ENCODE assay signal across 13 mouse cellular contexts in the genomic region with DNA sequence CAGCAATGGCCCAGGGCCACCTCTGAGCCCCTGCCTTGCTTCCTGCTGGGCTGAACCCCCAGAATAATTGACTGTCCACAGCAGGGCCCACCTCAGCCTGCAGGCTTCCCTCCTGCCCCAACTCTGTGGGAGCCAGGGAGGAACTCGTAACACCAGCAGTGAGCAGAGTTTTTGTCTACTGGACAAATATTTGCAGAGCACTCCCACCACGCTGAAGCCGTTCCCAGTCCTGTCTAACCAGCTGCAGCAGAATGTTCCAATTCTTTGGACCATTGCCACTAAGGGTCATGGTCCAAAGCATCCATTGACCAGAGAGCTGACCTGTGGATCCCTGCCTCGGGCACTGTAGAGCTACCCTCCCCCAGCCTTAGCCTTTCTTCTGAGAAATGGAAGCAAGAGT. TPM values are rescaled to one million over a fixed set of nuclear protein-coding genes. Genes with fewer than 3 reads are reported as not detected.
DNase-seq lines count a peak whose midpoint lies in the region; ATAC-seq and TF ChIP-seq lines count a peak whose summit lies in the region.
"Had no signal": no experiment of that assay in that cellular context is flagged by ENCODE, and none has a peak within 500 bp of the region (broad histone marks: within the 10 kb centered on the region; RNA-seq: fewer than 3 reads in every experiment).

No protein-coding gene starts in this region.

- peak; percentile 38 for DNase-seq in lung, adult 2 months
- DNase-seq in testis, postnatal 14 days (ENCODE audit: low spot score), result peak; percentile 72
- no peak for DNase-seq in left cerebral cortex, adult 11 months (ENCODE audit: low spot score)
- DNase-seq: forebrain, postnatal 0 days; thymus, adult 18-20 months had no signal

- 0 out of 2 replicates have a peak, but pooled peaks cover 4% of the 10 kb centered on the region for H3K36me3 ChIP-seq in neural tube, embryonic 13.5 days
- no peaks in the 10 kb centered on the region; the same call in 1 of the 2 replicates for H3K36me3 ChIP-seq in neural tube, embryonic 15.5 days
- no peaks in the 10 kb centered on the region; the same call in 1 of the 2 replicates for H3K36me3 ChIP-seq in kidney, embryonic 14.5 days (ENCODE audit: control insufficient read depth, insufficient read depth, low read length)
- H3K36me3 ChIP-seq in intestine, postnatal 0 days (ENCODE audit: control insufficient read depth, insufficient read depth), result peaks cover 5% of the 10 kb centered on the region; the same call in 1 of the 2 replicates
- H3K36me3 ChIP-seq: neural tube, embryonic 12.5 days had no signal

- 0 out of 2 replicates have a peak overlapping the region, but pooled peaks have one; percentile 2 for H3K27ac ChIP-seq in neural tube, embryonic 13.5 days (replicated peaks)
- no peak overlapping the region for H3K27ac ChIP-seq in neural tube, embryonic 15.5 days (replicated peaks)
- H3K27ac ChIP-seq in kidney, embryonic 14.5 days (ENCODE audit: low read depth, low read length), result peak overlapping the region; percentile 81; the same call in 1 of the 2 replicates
- no peak overlapping the region for H3K27ac ChIP-seq in intestine, postnatal 0 days (ENCODE audit: low read depth, low read length)
- H3K27ac ChIP-seq: hindbrain, embryonic 14.5 days; limb, embryonic 15.5 days; neural tube, embryonic 12.5 days had no signal

- no peak overlapping the region for H3K9ac ChIP-seq in neural tube, embryonic 13.5 days
- H3K9ac ChIP-seq in neural tube, embryonic 15.5 days (replicated peaks), result no peak overlapping the region
- peak overlapping the region; percentile 18; the same call in 1 of the 2 replicates for H3K9ac ChIP-seq in kidney, embryonic 14.5 days (ENCODE audit: low read depth, low read length)
- H3K9ac ChIP-seq in intestine, postnatal 0 days (ENCODE audit: low read depth, low read length), result no peak overlapping the region
- H3K9ac ChIP-seq: forebrain, postnatal 0 days; hindbrain, embryonic 14.5 days; limb, embryonic 15.5 days; neural tube, embryonic 12.5 days had no signal

- no peak for ATAC-seq in neural tube, embryonic 13.5 days (ENCODE audit: low read depth)
- no peak for ATAC-seq in neural tube, embryonic 15.5 days (ENCODE audit: low FRiP score)
- peak; percentile 65; the same call in 1 of the 2 replicates for ATAC-seq in kidney, embryonic 14.5 days (ENCODE audit: low FRiP score, low TSS enrichment)
- ATAC-seq in CD4-positive, CD25-positive, alpha-beta regulatory T cell, adult 4 months, result no peak
- no peak for ATAC-seq in intestine, postnatal 0 days
- ATAC-seq: forebrain, postnatal 0 days had no signal

- no peak overlapping the region for H3K4me3 ChIP-seq in neural tube, embryonic 13.5 days
- H3K4me3 ChIP-seq in neural tube, embryonic 15.5 days (replicated peaks), result no peak overlapping the region
- H3K4me3 ChIP-seq in kidney, embryonic 14.5 days (ENCODE audit: low read length), result no peak overlapping the region
- H3K4me3 ChIP-seq in lung, adult 2 months (replicated peaks; ENCODE audit: extremely low read depth, low read depth, low read length), result no peak overlapping the region
- H3K4me3 ChIP-seq in intestine, postnatal 0 days (ENCODE audit: low read depth, low read length), result no peak overlapping the region
- H3K4me3 ChIP-seq: limb, embryonic 15.5 days; neural tube, embryonic 12.5 days had no signal

- no peaks in the 10 kb centered on the region; the same call in 1 of the 2 replicates for H3K4me1 ChIP-seq in neural tube, embryonic 13.5 days (replicated peaks)
- H3K4me1 ChIP-seq in neural tube, embryonic 15.5 days, result peaks cover 7% of the 10 kb centered on the region
- H3K4me1 ChIP-seq in kidney, embryonic 14.5 days (ENCODE audit: control insufficient read depth, insufficient read depth, low read length), result peaks cover 7% of the 10 kb centered on the region; the same call in 1 of the 2 replicates
- peaks cover 2% of the 10 kb centered on the region; the same call in 1 of the 2 replicates for H3K4me1 ChIP-seq in lung, adult 2 months (ENCODE audit: control insufficient read depth, insufficient read depth, low read length)
- H3K4me1 ChIP-seq in intestine, postnatal 0 days (replicated peaks; ENCODE audit: control insufficient read depth, insufficient read depth, low read length), result no peaks in the 10 kb centered on the region
- H3K4me1 ChIP-seq: limb, embryonic 15.5 days; neural tube, embryonic 12.5 days had no signal

- no peaks in the 10 kb centered on the region for H3K9me3 ChIP-seq in neural tube, embryonic 13.5 days
- no peaks in the 10 kb centered on the region for H3K9me3 ChIP-seq in neural tube, embryonic 15.5 days (replicated peaks)
- H3K9me3 ChIP-seq in kidney, embryonic 14.5 days (ENCODE audit: control insufficient read depth, low read length), result no peaks in the 10 kb centered on the region
- H3K9me3 ChIP-seq in intestine, postnatal 0 days (ENCODE audit: control insufficient read depth), result no peaks in the 10 kb centered on the region
- H3K9me3 ChIP-seq: limb, embryonic 15.5 days; neural tube, embryonic 12.5 days had no signal

- H3K4me2 ChIP-seq in neural tube, embryonic 13.5 days, result no peak overlapping the region
- H3K4me2 ChIP-seq in neural tube, embryonic 15.5 days, result no peak overlapping the region
- H3K4me2 ChIP-seq in kidney, embryonic 14.5 days (replicated peaks; ENCODE audit: low read depth, low read length), result no peak overlapping the region; the same call in 1 of the 2 replicates
- no peak overlapping the region for H3K4me2 ChIP-seq in intestine, postnatal 0 days (replicated peaks; ENCODE audit: low read depth)
- H3K4me2 ChIP-seq: hindbrain, embryonic 14.5 days; limb, embryonic 15.5 days; neural tube, embryonic 12.5 days had no signal

- H3K27me3 ChIP-seq in neural tube, embryonic 13.5 days, result peaks cover 10% of the 10 kb centered on the region
- peaks cover 2% of the 10 kb centered on the region; the same call in 1 of the 2 replicates for H3K27me3 ChIP-seq in neural tube, embryonic 15.5 days (replicated peaks)
- no peaks in the 10 kb centered on the region for H3K27me3 ChIP-seq in kidney, embryonic 14.5 days (ENCODE audit: control insufficient read depth, insufficient read depth, low read length)
- peaks cover 39% of the 10 kb centered on the region for H3K27me3 ChIP-seq in intestine, postnatal 0 days (replicated peaks; ENCODE audit: control insufficient read depth, insufficient read depth, low read length)

- TF ChIP-seq POLR2A in lung, adult 2 months (IDR thresholded peaks at IDR 0.05; ENCODE audit: borderline replicate concordance, extremely low read depth, low read depth, low read length), result no peak

- no peak for TF ChIP-seq CTCF in lung, adult 2 months (IDR thresholded peaks at IDR 0.05; ENCODE audit: insufficient read depth, low read length)
- TF ChIP-seq CTCF in intestine, postnatal 0 days (IDR thresholded peaks at IDR 0.05; ENCODE audit: low read depth), result no peak

- 37% methylated on average over 4 of the region's 4 CpGs for WGBS in neural tube, embryonic 13.5 days
- WGBS in neural tube, embryonic 15.5 days, result 29% methylated on average over 4 of the region's 4 CpGs
- 6% methylated on average over 4 of the region's 4 CpGs for WGBS in kidney, embryonic 14.5 days
- 30% methylated on average over 4 of the region's 4 CpGs for WGBS in lung, adult 2 months
- 10% methylated on average over 4 of the region's 4 CpGs for WGBS in intestine, postnatal 0 days

RNA-seq across cellular contexts. Expression of a gene that starts 10.7 kb away (rescaled TPM):
- polyA plus RNA-seq in neural tube, embryonic 13.5 days (2015; fragmentation: Nextera tagmentation; extraction: Ambion mirVana), result 2.3 and 2.9 TPM in 2 replicates
- polyA plus RNA-seq in neural tube, embryonic 15.5 days (2015; fragmentation: Nextera tagmentation; extraction: Ambion mirVana), result 3.2 and 3.8 TPM in 2 replicates
- 4.3 and 5.3 TPM in 2 replicates for polyA plus RNA-seq in kidney, embryonic 14.5 days (2014; fragmentation: Nextera tagmentation; extraction: Ambion mirVana)
- polyA plus RNA-seq in lung, adult 2 months (2012; rRNA removed), result 136 and 145 TPM in 2 replicates
- polyA plus RNA-seq in CD4-positive, CD25-positive, alpha-beta regulatory T cell, adult 4 months (2017; shearing (Covaris generic)), result 1 to 10 TPM; 1.2 to 5.7 TPM
- polyA plus RNA-seq in intestine, postnatal 0 days (2015; fragmentation: Nextera tagmentation; extraction: Ambion mirVana), result 2.8 and 3.2 TPM in 2 replicates

RNA-seq across cellular contexts. Expression of a gene that starts 11.2 kb away (rescaled TPM):
- polyA plus RNA-seq in neural tube, embryonic 13.5 days (2015; fragmentation: Nextera tagmentation; extraction: Ambion mirVana), result 7.9 and 11.4 TPM in 2 replicates
- polyA plus RNA-seq in neural tube, embryonic 15.5 days (2015; fragmentation: Nextera tagmentation; extraction: Ambion mirVana), result 16.9 and 37.0 TPM in 2 replicates
- polyA plus RNA-seq in kidney, embryonic 14.5 days (2014; fragmentation: Nextera tagmentation; extraction: Ambion mirVana), result 32.4 and 32.8 TPM in 2 replicates
- 122 and 136 TPM in 2 replicates for polyA plus RNA-seq in lung, adult 2 months (2012; rRNA removed)
- 1 to 10 TPM; 1.6 to 2.8 TPM for polyA plus RNA-seq in CD4-positive, CD25-positive, alpha-beta regulatory T cell, adult 4 months (2017; shearing (Covaris generic))
- 36.7 and 48.3 TPM in 2 replicates for polyA plus RNA-seq in intestine, postnatal 0 days (2015; fragmentation: Nextera tagmentation; extraction: Ambion mirVana)

RNA-seq across cellular contexts. Expression of a gene that starts 11.4 kb away (rescaled TPM):
- polyA plus RNA-seq in neural tube, embryonic 13.5 days (2015; fragmentation: Nextera tagmentation; extraction: Ambion mirVana), result 120 and 122 TPM in 2 replicates
- 141 and 158 TPM in 2 replicates for polyA plus RNA-seq in neural tube, embryonic 15.5 days (2015; fragmentation: Nextera tagmentation; extraction: Ambion mirVana)
- 36.3 and 48.8 TPM in 2 replicates for polyA plus RNA-seq in kidney, embryonic 14.5 days (2014; fragmentation: Nextera tagmentation; extraction: Ambion mirVana)
- 114 and 128 TPM in 2 replicates for polyA plus RNA-seq in lung, adult 2 months (2012; rRNA removed)
- 1 to 10 TPM; 5.1 to 5.5 TPM for polyA plus RNA-seq in CD4-positive, CD25-positive, alpha-beta regulatory T cell, adult 4 months (2017; shearing (Covaris generic))
- polyA plus RNA-seq in intestine, postnatal 0 days (2015; fragmentation: Nextera tagmentation; extraction: Ambion mirVana), result 18.6 and 20.1 TPM in 2 replicates

RNA-seq across cellular contexts. Expression of a gene that starts 21.2 kb away (rescaled TPM):
- not detected in 2 replicates for polyA plus RNA-seq in neural tube, embryonic 13.5 days (2015; fragmentation: Nextera tagmentation; extraction: Ambion mirVana)
- not detected in 2 replicates for polyA plus RNA-seq in neural tube, embryonic 15.5 days (2015; fragmentation: Nextera tagmentation; extraction: Ambion mirVana)
- polyA plus RNA-seq in kidney, embryonic 14.5 days (2014; fragmentation: Nextera tagmentation; extraction: Ambion mirVana), result not detected in 2 replicates
- not detected in 2 replicates for polyA plus RNA-seq in lung, adult 2 months (2012; rRNA removed)
- polyA plus RNA-seq in CD4-positive, CD25-positive, alpha-beta regulatory T cell, adult 4 months (2017; shearing (Covaris generic)), result not detected
- not detected in 2 replicates for polyA plus RNA-seq in intestine, postnatal 0 days (2015; fragmentation: Nextera tagmentation; extraction: Ambion mirVana)
- polyA plus RNA-seq: forebrain, postnatal 0 days; hindbrain, embryonic 14.5 days; limb, embryonic 15.5 days; neural tube, embryonic 12.5 days had no signal

RNA-seq across cellular contexts. Expression of a gene that starts 51.5 kb away (rescaled TPM):
- polyA plus RNA-seq in neural tube, embryonic 13.5 days (2015; fragmentation: Nextera tagmentation; extraction: Ambion mirVana), result 0.15 and 0.28 TPM in 2 replicates
- 0.05 and 0.69 TPM in 2 replicates for polyA plus RNA-seq in neural tube, embryonic 15.5 days (2015; fragmentation: Nextera tagmentation; extraction: Ambion mirVana)
- polyA plus RNA-seq in kidney, embryonic 14.5 days (2014; fragmentation: Nextera tagmentation; extraction: Ambion mirVana), result 0.34 and 0.49 TPM in 2 replicates
- polyA plus RNA-seq in lung, adult 2 months (2012; rRNA removed), result 0.33 and 1.2 TPM in 2 replicates
- not detected for polyA plus RNA-seq in CD4-positive, CD25-positive, alpha-beta regulatory T cell, adult 4 months (2017; shearing (Covaris generic))
- polyA plus RNA-seq in intestine, postnatal 0 days (2015; fragmentation: Nextera tagmentation; extraction: Ambion mirVana), result 0.63 and 0.84 TPM in 2 replicates

Comparison
In these comparisons a context has a peak if more than half of its experiments do, and no peak if none do; other contexts are left out.
1. H3K27ac ChIP-seq: peak in neural tube, embryonic 13.5 days (single experiment) and kidney, embryonic 14.5 days (single experiment); none in neural tube, embryonic 15.5 days (single experiment) and intestine, postnatal 0 days (single experiment).
2. RNA of a gene that starts 10.7 kb away (polyA plus RNA-seq): 136 to 145 TPM in lung, adult 2 months; 1.2 to 5.7 TPM in CD4-positive, CD25-positive, alpha-beta regulatory T cell, adult 4 months, 4.3 to 5.3 TPM in kidney, embryonic 14.5 days, 2.8 to 3.2 TPM in intestine, postnatal 0 days, 3.2 to 3.8 TPM in neural tube, embryonic 15.5 days and 2.3 to 2.9 TPM in neural tube, embryonic 13.5 days; every median in the first group is over 10 times any median in the second.